Mouse (Mus musculus) 3T3-L1 (cell line): ENCODE measurements around the gene Tagln2.

ENCODE experiments used
- DNase-seq: peaks from one replicate; pipeline ENCODE4 v3.0.0-alpha.2; 2015; ENCODE audit warnings: low read depth, low spot score

Tagln2 gene

GRCm38 (mm10) chr1:172502145-172503110 is 2.6 kb downstream of the Tagln2 start:
- DNase-seq: peak; percentile 76

- peak; percentile 71 for DNase-seq
These were observed 3.5 kb downstream of the Tagln2 start for GRCm38 (mm10) chr1:172503111-172503997.

- no peak for DNase-seq
These were observed 4.9 kb downstream of the Tagln2 start for GRCm38 (mm10) chr1:172504756-172505155.

GRCm38 (mm10) chr1:172507001-172507400 is 7.2 kb downstream of the Tagln2 start:
- DNase-seq: peak; percentile 51

- DNase-seq: no peak
These were observed 7.9 kb downstream of the Tagln2 start for GRCm38 (mm10) chr1:172507701-172508100.

GRCm38 (mm10) chr1:172508172-172508571 is 8.3 kb downstream of the Tagln2 start:
- DNase-seq: no peak

- no peak for DNase-seq
These were observed 9.4 kb downstream of the Tagln2 start for GRCm38 (mm10) chr1:172509235-172509634.

GRCm38 (mm10) chr1:172509983-172510382 is 10.1 kb downstream of the Tagln2 start:
- DNase-seq: no peak

GRCm38 (mm10) chr1:172510421-172510972 is 10.7 kb downstream of the Tagln2 start:
- DNase-seq: no peak

- no peak for DNase-seq
These were observed 13.1 kb downstream of the Tagln2 start for GRCm38 (mm10) chr1:172512962-172513361.

GRCm38 (mm10) chr1:172513525-172514212 is 13.8 kb downstream of the Tagln2 start:
- no peak for DNase-seq

- no peak for DNase-seq
These were observed 14.3 kb downstream of the Tagln2 start for GRCm38 (mm10) chr1:172514213-172514529.

- DNase-seq: no peak
These were observed 14.9 kb downstream of the Tagln2 start for GRCm38 (mm10) chr1:172514551-172515268.

- DNase-seq: peak; percentile 47
These were observed 15.5 kb downstream of the Tagln2 start for GRCm38 (mm10) chr1:172515396-172515795.

GRCm38 (mm10) chr1:172518013-172518412 is 18.2 kb downstream of the Tagln2 start:
- DNase-seq: no peak

GRCm38 (mm10) chr1:172519644-172520043 is 19.8 kb downstream of the Tagln2 start:
- peak; percentile 57 for DNase-seq

- DNase-seq: no peak
These were observed 21.0 kb downstream of the Tagln2 start, which contains the start of gene Cfap45 for GRCm38 (mm10) chr1:172520576-172521440. TSS of gene Cfap45 (plus strand) at chr1:172520801.

GRCm38 (mm10) chr1:172522524-172522923 is 22.7 kb downstream of the Tagln2 start:
- DNase-seq: no peak

GRCm38 (mm10) chr1:172523699-172524101 is 23.9 kb downstream of the Tagln2 start:
- DNase-seq: no peak
